Mouse (Mus musculus) c-Kit-negative CD71-positive TER-119-positive erythroid progenitor cells, embryonic 14.5 days (primary cell): ENCODE measurements around the gene Lrp8.

Source experiments
- DNase-seq: peaks from one replicate; pipeline ENCODE4 v3.0.0-alpha.2; 2013; ENCODE audit warnings: low read depth, low spot score

Gene Lrp8

DNA sequence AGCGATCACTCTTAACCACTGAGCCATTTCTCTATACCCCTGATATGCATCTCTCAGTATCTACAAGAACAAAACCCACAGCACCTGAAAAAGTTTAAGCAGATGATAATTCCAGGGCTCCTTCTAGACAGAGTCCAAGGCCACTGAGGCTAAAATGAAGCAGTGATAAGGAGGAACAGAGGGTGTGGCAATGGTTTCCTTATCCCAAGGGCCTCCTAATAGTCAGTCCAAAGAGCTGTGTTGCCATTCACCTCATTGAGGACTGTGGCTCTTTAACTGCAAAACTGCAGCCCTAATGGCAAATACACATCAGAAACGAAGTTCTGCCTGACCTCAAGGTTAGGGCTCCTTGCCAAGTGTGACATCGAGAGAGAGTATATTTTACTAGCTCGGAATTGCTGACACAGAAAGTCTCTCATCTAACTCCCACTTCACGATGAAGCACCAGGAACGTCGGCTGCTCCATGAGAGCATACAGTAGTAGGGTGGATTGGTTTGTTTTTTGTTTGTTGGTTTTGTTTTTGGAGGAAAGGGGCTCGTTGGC lies 119.2 kb downstream of the Lrp8 start:
- DNase-seq, result no peak

DNA sequence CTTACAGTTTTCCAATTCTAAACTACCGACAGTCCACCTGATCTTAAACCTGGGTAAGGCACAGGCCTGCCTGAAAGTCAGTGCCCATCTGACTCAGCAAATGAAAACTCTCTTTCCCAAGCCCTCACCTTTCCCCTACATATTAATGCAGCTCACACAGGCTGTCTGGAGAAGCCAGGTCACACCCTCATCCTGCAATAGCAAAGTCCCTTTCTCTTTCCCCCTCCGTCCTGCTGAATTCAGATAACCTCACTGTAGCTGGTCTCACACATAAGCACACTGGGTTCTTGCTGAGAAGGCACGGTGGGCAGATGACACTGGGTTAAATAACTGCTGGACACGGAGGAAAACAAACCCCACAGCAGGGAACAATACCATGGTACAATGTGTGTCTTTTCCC lies 119.9 kb downstream of the Lrp8 start:
- no peak for DNase-seq

DNA sequence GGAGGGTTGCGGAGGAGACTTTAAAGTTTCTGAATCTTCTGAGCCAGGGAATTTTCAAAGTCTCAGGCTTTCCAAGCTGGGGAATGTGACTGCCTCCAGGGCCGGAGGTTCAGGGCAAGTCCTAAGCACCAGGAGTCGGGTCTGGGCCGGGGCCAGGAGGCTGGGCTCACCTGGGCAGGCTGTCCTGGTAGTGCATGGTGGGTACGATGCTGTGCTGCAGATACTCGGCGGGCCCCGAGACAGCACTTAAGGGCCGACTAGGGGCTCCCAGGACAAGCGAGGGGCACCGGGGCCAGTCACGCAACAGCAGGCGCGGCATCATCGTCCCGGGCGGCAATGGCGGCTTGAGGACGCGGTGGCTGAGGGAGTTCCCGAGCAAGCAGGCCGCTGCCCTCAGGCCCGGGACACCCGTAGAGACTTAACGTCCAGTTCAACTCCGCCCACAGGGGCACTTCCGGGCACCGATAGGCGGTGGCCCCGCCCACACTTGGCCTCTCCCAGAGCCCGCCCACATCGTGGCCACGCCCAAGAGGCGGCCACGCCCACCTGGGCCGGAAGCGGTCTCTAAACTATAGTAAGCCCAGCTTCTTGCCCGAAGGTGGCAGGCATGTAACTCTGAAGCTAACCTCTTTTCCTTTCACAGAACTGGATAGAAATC lies 121.2 kb downstream of the Lrp8 start, which contains the start of gene Cpt2:
Gene Cpt2, minus strand, starts transcription at position 466 of the 658 bp plus-strand sequence.
- DNase-seq, result peak; percentile 96

DNA sequence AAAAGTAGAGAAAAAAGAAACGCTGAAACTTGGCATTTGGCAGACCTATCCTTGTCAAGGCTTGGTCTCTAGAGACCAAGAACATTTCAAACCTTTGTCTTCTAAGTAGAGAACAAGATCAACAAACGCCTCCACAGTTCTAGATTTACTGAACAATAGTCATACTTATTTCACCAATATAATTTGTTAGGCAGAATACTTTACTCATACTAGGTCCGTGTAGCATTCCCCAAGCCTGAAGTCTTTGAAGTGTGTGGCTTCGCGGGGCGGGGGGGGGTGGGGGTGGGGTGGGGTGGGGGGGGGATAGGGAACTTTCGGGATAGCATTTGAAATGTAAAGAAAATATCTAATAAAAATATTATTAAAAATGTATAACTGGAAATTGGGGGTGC lies 121.7 kb downstream of the Lrp8 start:
- DNase-seq, result no peak
